Mouse (Mus musculus): ENCODE data around the gene Btbd18.

GRCm38 (mm10) chr2:84660253-84660652 lies 1.4 kb downstream of the Btbd18 start:
- TF ChIP-seq TAL1 (IDR thresholded peaks at IDR 0.05; ENCODE audit: low read length) (no peak), GATA1 (IDR thresholded peaks at IDR 0.05; ENCODE audit: low read length) (no peak)
